Mouse (Mus musculus): ENCODE measurements around the gene Plac1. TPM values are rescaled to one million over a fixed set of nuclear protein-coding genes. Genes with fewer than 3 reads are reported as not detected.
A peak's percentile ranks its signal among the peaks of the same experiment; 100 is the strongest.
"Not testable (repeated sequence)": the region's sequence is repeated elsewhere in the genome, so short reads cannot be mapped to it uniquely, and the experiment has no call there.

Gene Plac1
- total RNA-seq, 4 experiments from 2014 or later: not detected

DNA sequence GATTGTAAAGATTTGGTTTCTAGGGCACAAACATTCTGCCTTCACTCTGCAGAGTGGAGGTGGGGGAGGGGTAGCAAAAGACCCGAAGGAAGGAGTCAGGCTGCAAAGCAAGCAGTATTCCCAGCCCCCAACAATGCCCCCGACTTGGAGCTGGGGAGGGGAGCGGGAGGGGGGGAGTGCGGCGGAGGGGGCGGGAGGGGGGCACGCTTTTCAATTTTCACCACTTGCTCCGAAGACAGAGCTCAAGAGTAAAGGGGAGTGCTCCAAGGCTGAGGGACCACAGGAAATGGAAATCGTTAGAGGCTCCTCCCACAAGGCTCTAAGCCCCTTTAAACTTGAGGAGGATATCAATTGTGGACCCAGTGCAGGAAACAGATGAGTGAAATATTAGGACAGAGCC lies 189.6 kb downstream of the Plac1 start:
- DNase-seq (ENCODE audit: low spot score in 2 of 2): no peak

DNA sequence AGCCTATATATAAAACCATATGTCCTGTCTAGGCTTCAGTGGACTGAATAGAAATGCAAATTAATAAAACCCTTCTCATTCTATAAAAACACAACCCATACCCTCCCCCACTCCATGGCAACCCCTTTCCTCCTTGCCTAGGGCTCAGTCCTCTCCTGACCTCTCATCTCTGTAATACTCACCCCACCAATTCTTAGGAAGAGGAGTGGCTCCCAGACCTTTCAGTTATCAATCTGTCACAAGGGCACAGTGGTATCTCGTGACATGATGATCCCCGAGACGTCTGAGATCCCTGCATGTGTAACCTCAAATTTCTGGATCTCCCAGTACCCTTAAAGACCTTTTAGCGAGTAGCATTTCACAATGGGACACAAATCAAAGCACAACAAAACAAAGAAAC lies 190.7 kb downstream of the Plac1 start:
- DNase-seq (ENCODE audit: low spot score in 2 of 2): no peak

DNA sequence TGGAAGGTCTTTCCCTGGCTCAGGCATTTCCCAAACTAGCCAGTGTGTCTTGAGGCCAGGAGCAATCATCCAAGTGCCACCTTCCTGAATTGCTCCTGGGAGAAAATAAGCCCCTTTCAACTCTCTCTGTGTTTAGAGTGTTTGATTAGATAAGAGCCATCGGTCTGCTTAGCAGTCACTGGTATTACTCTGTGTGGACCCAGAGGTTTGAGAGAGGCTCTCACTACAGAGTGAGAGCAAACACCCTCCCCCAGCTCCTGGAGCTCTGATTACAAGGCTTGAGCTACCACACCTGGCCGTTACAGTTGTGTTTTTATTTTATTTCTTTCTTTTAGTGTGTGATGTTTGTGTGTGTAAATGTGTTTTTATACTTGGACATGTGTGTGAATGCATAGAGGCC lies 193.0 kb downstream of the Plac1 start:
- no peak for DNase-seq (ENCODE audit: low spot score in 2 of 2)

DNA sequence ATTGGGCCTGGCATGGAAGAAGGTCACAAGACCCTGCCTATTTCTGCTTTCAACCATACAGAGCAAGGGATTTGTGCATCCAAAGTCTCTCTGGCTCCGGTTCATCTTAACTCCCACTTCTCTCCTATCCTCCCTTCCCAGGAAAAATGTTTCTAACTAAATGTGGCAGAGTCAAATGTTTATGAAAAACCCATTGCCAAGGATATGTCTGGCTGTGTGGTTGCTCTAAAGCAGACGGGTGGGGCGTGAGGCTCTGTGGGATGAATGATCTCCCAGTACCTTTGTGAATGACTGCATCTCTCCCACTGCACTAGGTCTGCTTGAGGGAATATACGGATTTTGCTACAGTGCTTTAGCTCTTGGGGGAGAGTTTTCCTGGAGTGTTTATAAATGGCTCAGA lies 193.9 kb downstream of the Plac1 start:
- DNase-seq (ENCODE audit: low spot score in 2 of 2): no peak

DNA sequence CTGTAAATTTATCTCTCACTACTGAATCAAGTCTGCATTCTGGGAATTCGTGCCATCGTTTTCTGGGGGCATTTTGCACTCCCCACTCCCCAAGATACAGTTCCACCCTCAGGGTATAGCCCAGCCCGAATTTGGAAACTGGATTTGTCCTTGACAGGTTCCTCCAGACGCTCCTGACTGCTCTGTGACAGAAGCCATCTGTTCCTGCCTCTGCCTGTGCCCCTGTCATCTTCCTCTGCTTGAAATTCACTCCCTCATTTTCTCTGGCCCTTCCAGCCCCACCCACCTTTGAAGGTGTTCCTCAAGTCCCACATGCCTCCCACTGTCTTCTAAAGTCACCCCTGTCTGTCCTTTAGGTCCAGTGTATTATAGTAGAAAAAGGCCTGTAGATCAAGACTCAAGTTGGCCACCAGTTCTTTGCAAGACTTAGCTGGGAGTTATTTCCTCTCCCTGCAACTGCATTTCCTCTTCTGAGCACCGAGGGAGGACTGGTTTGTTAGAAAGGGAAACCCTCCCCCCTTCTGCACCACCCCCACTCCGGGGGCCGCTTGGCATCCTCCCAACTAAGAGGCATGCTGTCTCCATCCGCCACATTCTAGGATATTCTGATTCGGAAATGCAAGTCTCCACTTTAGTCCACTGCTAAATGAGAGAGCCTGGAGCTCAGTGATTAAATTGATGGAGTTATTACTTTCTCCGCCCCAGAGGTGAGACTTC lies 194.6 kb downstream of the Plac1 start:
- no peak for DNase-seq (ENCODE audit: low spot score in 2 of 2)

DNA sequence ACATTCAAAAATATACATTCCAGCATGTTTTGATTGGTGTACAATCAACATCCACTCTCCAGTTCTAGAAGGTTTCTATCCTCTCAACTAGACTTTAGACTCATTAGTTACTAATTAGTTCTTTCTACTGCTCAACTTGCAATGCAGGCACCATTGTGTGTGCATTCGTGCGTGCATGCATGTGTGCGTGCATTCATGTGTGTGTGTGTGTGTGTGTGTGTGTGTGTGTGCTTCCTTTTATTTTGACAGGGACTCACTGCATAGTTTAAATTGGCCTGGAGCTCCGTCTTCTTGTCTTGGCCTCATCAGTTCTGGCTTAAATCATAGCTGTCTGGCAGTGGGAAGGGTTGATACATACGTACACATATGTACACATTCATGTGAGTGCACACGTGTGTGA lies 198.9 kb downstream of the Plac1 start:
- no peak for DNase-seq (ENCODE audit: low spot score in 2 of 2)

DNA sequence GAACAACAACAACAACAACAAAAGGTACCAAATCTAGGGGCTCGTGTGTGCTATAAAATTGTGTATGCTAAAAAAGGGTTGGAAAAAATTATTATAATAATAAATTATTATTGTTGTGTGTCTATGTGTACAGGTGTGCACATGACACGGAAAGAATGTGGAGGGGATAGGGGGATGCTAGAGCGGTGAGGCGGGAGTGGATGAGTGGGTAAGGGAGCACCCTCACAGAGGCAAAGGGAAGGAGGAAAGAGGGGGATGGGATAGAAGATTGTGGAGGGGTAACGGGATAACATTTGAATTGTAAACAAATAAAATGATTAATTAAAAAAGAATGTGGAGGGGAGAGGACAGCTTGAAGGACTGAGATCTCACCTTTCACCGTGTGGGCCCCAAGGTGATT lies 199.8 kb downstream of the Plac1 start:
- no peak for DNase-seq (ENCODE audit: low spot score in 2 of 2)

DNA sequence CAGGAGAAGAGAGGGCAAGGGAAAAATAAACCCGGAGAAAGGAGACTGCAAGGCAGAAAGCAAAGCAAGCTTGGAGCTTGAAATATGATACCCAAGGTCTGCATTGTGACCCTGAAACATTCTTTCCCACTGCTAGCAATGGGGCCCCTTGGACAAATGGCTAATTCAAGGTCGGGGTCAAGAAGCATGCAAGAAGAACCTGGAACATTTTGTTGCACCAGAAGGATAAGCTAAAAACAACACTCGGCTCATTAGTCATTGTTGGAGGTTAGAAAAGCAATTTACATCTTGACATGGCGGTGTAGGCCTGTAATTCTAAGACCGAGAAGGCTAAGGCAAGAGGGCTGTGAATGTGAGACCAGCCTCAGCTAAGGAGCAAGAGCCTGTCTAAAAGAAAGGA lies 200.3 kb downstream of the Plac1 start:
- no peak for DNase-seq (ENCODE audit: low spot score in 2 of 2)

DNA sequence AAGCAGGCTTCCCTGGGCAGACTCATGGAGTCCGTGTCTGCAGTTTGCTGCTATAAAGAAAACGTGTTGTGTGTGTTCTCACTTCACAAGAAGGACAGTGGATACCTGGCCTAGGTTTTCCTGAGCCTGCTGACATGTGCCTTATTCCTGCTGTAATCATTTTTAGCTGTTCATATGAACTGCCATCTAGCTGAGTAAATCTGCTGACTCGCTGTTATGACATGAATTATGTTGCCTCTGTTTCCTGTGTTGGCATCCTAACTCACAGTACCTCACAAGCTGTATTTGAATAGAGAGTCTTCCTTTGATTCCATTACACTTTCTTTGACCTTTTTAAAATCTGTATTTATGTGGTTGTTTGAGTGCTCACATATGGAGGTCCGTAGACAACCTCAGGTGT lies 201.7 kb downstream of the Plac1 start:
- DNase-seq (ENCODE audit: low spot score in 2 of 2): no peak

DNA sequence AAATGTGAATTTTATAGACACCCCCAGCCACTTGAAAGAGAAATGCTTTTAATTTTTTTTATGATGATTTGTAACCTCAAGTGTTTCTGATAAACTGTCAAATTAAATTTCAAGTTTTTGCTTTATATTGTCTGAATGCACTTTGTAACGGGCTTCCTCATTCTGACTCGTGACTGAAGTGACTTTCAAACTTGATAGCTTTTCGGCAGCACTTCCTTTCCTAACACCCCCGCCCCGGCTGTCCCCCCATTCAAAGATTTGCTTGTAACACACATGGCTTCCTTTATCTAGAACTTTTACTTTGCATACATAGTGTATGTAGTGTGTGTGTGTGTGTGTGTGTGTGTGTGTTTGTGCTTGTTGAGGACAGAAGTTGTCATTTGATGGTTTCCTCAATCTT lies 210.4 kb downstream of the Plac1 start:
- DNase-seq (ENCODE audit: low spot score in 2 of 2): no peak

DNA sequence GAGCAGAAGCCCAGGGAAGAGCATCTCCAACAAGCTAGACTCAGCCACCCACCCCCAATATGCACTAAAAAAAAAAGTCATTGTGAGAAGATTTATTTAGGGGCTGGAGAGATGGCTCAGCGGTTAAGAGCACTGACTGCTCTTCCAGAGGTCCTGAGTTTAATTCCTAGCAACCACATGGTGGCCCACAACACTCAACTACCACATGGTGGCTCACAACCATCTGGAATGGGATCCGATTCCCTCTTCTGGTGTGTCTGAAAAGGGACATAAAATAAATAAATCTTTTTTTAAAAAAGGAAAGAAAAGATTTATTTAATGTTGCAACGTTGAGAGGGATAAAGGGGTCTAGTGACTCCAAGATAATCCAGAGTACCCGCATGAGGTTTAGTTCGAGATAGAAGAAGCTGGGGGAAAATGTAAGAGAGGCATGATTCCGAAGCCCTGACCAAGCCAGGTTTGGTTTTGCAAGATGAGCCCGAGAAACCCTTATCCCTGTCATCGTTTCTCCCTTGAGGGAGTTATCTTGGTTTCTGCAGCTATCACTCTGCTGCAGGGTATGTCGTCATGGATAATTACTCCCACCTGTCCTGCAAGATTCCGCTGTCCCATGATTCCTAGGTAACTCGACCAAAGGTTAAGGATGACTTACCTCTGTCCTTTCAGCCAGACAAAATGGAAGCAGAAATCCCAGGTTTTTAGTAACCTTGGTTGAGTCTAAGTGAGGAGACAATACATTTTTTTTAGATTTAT lies 214.3 kb downstream of the Plac1 start:
- no peak for DNase-seq (ENCODE audit: low spot score in 2 of 2)

DNA sequence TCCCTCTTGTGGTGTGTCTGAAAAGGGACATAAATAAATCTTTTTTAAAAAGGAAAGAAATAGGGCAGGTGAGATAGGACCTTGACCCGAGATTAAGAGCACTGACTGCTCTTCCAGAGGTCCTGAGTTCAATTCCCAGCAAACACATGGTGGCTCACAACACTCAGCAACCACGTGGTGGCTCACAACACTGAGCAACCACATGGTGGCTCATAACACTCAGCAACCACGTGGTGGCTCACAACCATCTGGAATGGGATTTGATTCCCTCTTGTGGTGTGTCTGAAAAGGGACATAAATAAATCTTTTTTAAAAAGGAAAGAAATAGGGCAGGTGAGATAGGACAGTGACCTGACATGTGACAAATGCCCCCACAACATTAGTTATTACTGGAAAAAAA lies 215.6 kb downstream of the Plac1 start:
- DNase-seq (ENCODE audit: low spot score in 2 of 2): not testable (repeated sequence)

DNA sequence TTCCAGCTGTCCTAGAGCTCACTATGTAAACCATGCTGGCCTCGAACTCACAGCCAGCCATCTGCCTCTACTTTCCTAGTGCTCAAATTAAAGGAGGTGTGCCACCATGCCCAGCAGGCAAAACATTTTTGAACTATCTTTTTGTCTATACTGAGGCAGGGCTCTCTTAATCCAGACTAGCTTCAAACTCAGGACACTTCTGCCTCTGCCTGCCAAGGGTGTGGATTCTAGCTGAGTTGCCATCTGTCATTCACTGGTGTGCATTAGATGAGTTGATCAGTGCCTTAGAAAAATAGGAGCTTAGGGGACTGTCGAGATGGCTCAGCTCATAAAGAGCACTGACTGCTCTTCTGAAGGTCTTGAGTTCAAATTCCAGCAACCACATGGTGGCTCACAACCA lies 216.9 kb downstream of the Plac1 start:
- DNase-seq (ENCODE audit: low spot score in 2 of 2): no peak

Small RNA genes lying within 50 kb of the gene (microRNA-seq; reads per million reads assigned to microRNA genes)
- gene Mir322 (6,188 reads per million, percentile 90 among the genes with 10 or more reads in this experiment), gene Mir351 (310 reads per million, percentile 68 among the genes with 10 or more reads in this experiment), gene Mir450-1 (4.2 reads per million), gene Mir450-2 (2.5 reads per million), gene Mir450b (20.0 reads per million, percentile 18 among the genes with 10 or more reads in this experiment), gene Mir503 (35.8 reads per million, percentile 35 among the genes with 10 or more reads in this experiment), gene Mir542 (52.4 reads per million, percentile 42 among the genes with 10 or more reads in this experiment)

Other genes starting within 250 kb of the Plac1 start
- 1 to 10 TPM; 1.2 to 2.2 (median 1.7) TPM for gene Fam122b, start 29.7 kb upstream of the Plac1 start, total RNA-seq (2022)
- gene Fam122c, start 33.3 kb upstream of the Plac1 start, total RNA-seq (2022): not detected
- gene Mospd1, start 130.4 kb upstream of the Plac1 start, total RNA-seq (2022): 10 to 100 TPM; 76.1 to 93.8 (median 90.8) TPM
- not detected for gene Etd, start 194.8 kb upstream of the Plac1 start, total RNA-seq (2022)